Mouse (Mus musculus): ENCODE data around the gene Sox5. TPM values are rescaled to one million over a fixed set of nuclear protein-coding genes. Genes with fewer than 3 reads are reported as not detected.

Gene Sox5
- polyA plus RNA-seq, 1 experiment from 2014 or later = 43.3 TPM

DNA sequence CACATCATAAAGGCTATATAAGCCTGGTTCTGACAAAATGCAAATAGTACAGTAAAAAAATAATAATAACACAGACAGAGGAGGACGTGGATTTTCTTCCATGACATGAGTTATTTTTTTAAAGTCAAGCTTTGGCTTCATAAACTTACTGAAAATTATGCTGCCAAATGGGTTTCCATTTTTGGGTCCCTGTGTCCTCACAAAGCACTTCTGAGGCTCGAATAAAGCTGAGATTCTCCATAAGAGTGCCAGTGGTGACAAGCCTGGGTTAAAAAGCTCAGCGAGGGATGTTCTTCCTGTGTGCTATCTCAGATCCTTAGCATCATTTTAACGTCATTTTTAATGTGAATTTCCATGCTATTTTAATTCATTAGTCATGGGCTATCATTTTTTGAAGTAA, 996.1 kb downstream of the Sox5 start:
- WGBS = 81% methylated on average over 4 of the region's 4 CpGs
- Histone ChIP-seq H3K36me3 (ENCODE audit: control insufficient read depth, insufficient read depth, low read length) (no peaks in the 10 kb centered on the region), H3K27ac (ENCODE audit: low read length) (no peak overlapping the region), H3K4me3 (ENCODE audit: low read depth, low read length) (no peak overlapping the region), H3K27me3 (ENCODE audit: control insufficient read depth, insufficient read depth, low read depth, low read length) (no peaks in the 10 kb centered on the region), H3K9ac (ENCODE audit: low read depth, low read length) (no peak overlapping the region), H3K4me2 (ENCODE audit: low read length) (no peak overlapping the region), H3K4me1 (ENCODE audit: control insufficient read depth, insufficient read depth, low read length) (no peaks in the 10 kb centered on the region), H3K9me3 (replicated peaks; ENCODE audit: control insufficient read depth, low read length, poor library complexity, severe bottlenecking) (no peaks in the 10 kb centered on the region)
- ATAC-seq = no peak

Data from midbrain, embryonic 16.5 days (tissue).